In the genomic region with DNA sequence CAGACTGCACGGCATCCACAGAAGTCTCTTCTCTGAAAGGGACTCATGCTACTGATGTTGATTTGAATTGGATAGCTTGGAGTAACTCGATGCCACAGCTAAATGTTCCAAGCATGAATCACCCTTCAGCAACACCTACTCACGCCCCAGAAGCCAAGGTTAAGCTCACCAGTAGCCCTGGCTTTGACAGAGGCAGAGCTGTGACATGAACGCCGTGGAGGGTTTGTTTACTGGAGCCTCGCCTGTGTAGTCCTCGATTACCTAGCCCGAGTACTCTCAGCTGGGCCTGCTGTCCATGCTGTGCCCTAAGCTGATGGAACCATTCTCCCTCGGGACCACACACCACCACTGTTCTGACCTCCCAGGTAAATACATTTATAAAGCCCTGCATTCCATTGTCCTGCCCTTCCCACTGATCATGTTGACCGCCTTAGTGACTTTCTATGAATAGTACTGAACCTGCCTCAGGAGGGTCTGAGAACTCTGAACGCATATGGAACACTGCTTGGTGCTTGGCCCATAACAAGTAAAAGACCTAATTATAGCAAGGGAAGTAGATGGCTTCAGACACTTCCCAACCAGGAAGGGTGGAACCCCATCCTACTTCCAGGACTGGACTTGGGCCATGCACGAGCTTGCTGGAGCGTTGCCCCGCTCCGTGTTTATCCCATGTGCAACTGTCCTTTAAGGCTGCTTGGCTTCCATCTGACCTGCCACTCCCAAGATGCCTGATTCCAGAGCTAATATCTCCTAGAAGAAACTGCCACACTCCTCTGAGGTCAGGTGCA, we compare ENCODE assay signal across 8 mouse cellular contexts. TPM values are rescaled to one million over a fixed set of nuclear protein-coding genes. Genes with fewer than 3 reads are reported as not detected.
DNase-seq lines count a peak whose midpoint lies in the region; ATAC-seq lines count a peak whose summit lies in the region.

No protein-coding gene starts in this region.

- no peaks in the 10 kb centered on the region for H3K4me1 ChIP-seq in liver, embryonic 16.5 days (ENCODE audit: control insufficient read depth, low read depth, low read length)
- H3K4me1 ChIP-seq in liver, embryonic 12.5 days: no peaks in the 10 kb centered on the region
- H3K4me1 ChIP-seq in intestine, embryonic 15.5 days (replicated peaks): peaks cover 18% of the 10 kb centered on the region

- no peak overlapping the region for H3K4me2 ChIP-seq in liver, embryonic 16.5 days (ENCODE audit: low read depth, low read length)
- no peak overlapping the region for H3K4me2 ChIP-seq in liver, embryonic 12.5 days
- H3K4me2 ChIP-seq in intestine, embryonic 15.5 days (replicated peaks): no peak overlapping the region

- no peak overlapping the region for H3K27ac ChIP-seq in liver, embryonic 16.5 days (ENCODE audit: low read length)
- no peak overlapping the region for H3K27ac ChIP-seq in liver, embryonic 12.5 days
- peak overlapping the region; percentile 34; the same call in 1 of the 2 replicates for H3K27ac ChIP-seq in intestine, embryonic 15.5 days

- no peak overlapping the region for H3K9ac ChIP-seq in liver, embryonic 16.5 days (ENCODE audit: low read depth, low read length)
- H3K9ac ChIP-seq in liver, embryonic 12.5 days: no peak overlapping the region
- no peak overlapping the region for H3K9ac ChIP-seq in intestine, embryonic 15.5 days

- DNase-seq in gastrocnemius, postnatal 10 days: peak; percentile 75
- peak; percentile 93 for DNase-seq in lung, postnatal 36 days
- no peak for DNase-seq in layer of hippocampus, adult 8-10 months (ENCODE audit: low spot score in 2 of 2)
- no peak for DNase-seq in thymus, postnatal 10 days (ENCODE audit: low spot score in 2 of 2)
- DNase-seq in testis, postnatal 10 days (ENCODE audit: low spot score): no peak

- no peak overlapping the region for H3K4me3 ChIP-seq in liver, embryonic 16.5 days (ENCODE audit: low read depth, low read length)
- no peak overlapping the region for H3K4me3 ChIP-seq in liver, embryonic 12.5 days
- no peak overlapping the region for H3K4me3 ChIP-seq in intestine, embryonic 15.5 days (replicated peaks)

- no peaks in the 10 kb centered on the region for H3K9me3 ChIP-seq in liver, embryonic 16.5 days (replicated peaks; ENCODE audit: control insufficient read depth, low read length)
- H3K9me3 ChIP-seq in liver, embryonic 12.5 days (replicated peaks): no peaks in the 10 kb centered on the region
- no peaks in the 10 kb centered on the region for H3K9me3 ChIP-seq in intestine, embryonic 15.5 days

- peaks cover 16% of the 10 kb centered on the region for H3K36me3 ChIP-seq in liver, embryonic 16.5 days (ENCODE audit: control insufficient read depth, insufficient read depth)
- peaks cover 36% of the 10 kb centered on the region for H3K36me3 ChIP-seq in liver, embryonic 12.5 days
- H3K36me3 ChIP-seq in intestine, embryonic 15.5 days: peaks cover 9% of the 10 kb centered on the region

- H3K27me3 ChIP-seq in liver, embryonic 16.5 days (ENCODE audit: control insufficient read depth, insufficient read depth, low read depth, low read length): no peaks in the 10 kb centered on the region
- H3K27me3 ChIP-seq in liver, embryonic 12.5 days (replicated peaks): 0 out of 2 replicates have a peak, but pooled peaks cover 3% of the 10 kb centered on the region
- no peaks in the 10 kb centered on the region for H3K27me3 ChIP-seq in intestine, embryonic 15.5 days (replicated peaks)

- WGBS in liver, embryonic 16.5 days (ENCODE audit: insufficient replicate concordance): 61% methylated on average over 15 of the region's 15 CpGs
- WGBS in liver, embryonic 12.5 days (ENCODE audit: insufficient replicate concordance): 68% methylated on average over 15 of the region's 15 CpGs
- WGBS in intestine, embryonic 15.5 days: 41% methylated on average over 15 of the region's 15 CpGs

- ATAC-seq in liver, embryonic 16.5 days (ENCODE audit: low read depth): 0 out of 2 replicates have a peak, but pooled peaks have one; percentile 27
- ATAC-seq in liver, embryonic 12.5 days: no peak
- ATAC-seq in intestine, embryonic 15.5 days: peak; percentile 31; the same call in 1 of the 2 replicates

RNA-seq across cellular contexts. Expression of gene Bag5, which starts 7.7 kb away (rescaled TPM):
- polyA plus RNA-seq in liver, embryonic 16.5 days (2015; fragmentation: Nextera tagmentation; extraction: Ambion mirVana): 14.1 and 14.4 TPM in 2 replicates
- 28.4 and 28.5 TPM in 2 replicates for polyA plus RNA-seq in liver, embryonic 12.5 days (2016; fragmentation: Nextera tagmentation; extraction: Ambion mirVana)
- 10 to 100 TPM; 17.5 to 21.1 TPM for total RNA-seq in gastrocnemius, postnatal 10 days (2021)
- 46.7 and 48.7 TPM in 2 replicates for polyA plus RNA-seq in intestine, embryonic 15.5 days (2015; fragmentation: Nextera tagmentation; extraction: Ambion mirVana)
- 10 to 100 TPM; 47.1 to 50.7 (median 48.3) TPM for total RNA-seq in layer of hippocampus, adult 8-10 months (2022)

RNA-seq across cellular contexts. Expression of gene Apopt1, which starts 7.7 kb away (rescaled TPM):
- 17.5 TPM in 2 replicates for polyA plus RNA-seq in liver, embryonic 16.5 days (2015; fragmentation: Nextera tagmentation; extraction: Ambion mirVana)
- polyA plus RNA-seq in liver, embryonic 12.5 days (2016; fragmentation: Nextera tagmentation; extraction: Ambion mirVana): 36.3 and 36.5 TPM in 2 replicates
- total RNA-seq in gastrocnemius, postnatal 10 days (2021): 10 to 100 TPM; 34.7 to 39.5 TPM
- polyA plus RNA-seq in intestine, embryonic 15.5 days (2015; fragmentation: Nextera tagmentation; extraction: Ambion mirVana): 50.1 and 51.8 TPM in 2 replicates
- 10 to 100 TPM; 30.9 to 34.4 (median 33.7) TPM for total RNA-seq in layer of hippocampus, adult 8-10 months (2022)

RNA-seq across cellular contexts. Expression of gene Trmt61a, which starts 27.5 kb away (rescaled TPM):
- polyA plus RNA-seq in liver, embryonic 16.5 days (2015; fragmentation: Nextera tagmentation; extraction: Ambion mirVana): 3.7 and 4.6 TPM in 2 replicates
- 19.4 and 20.9 TPM in 2 replicates for polyA plus RNA-seq in liver, embryonic 12.5 days (2016; fragmentation: Nextera tagmentation; extraction: Ambion mirVana)
- total RNA-seq in gastrocnemius, postnatal 10 days (2021): 1 to 10 TPM; 3.8 to 5.4 TPM
- 12.6 and 16.4 TPM in 2 replicates for polyA plus RNA-seq in intestine, embryonic 15.5 days (2015; fragmentation: Nextera tagmentation; extraction: Ambion mirVana)
- 10 to 100 TPM; 15.0 to 22.3 (median 19.5) TPM for total RNA-seq in layer of hippocampus, adult 8-10 months (2022)

RNA-seq across cellular contexts. Expression of gene Ckb, which starts 33.2 kb away (rescaled TPM):
- polyA plus RNA-seq in liver, embryonic 16.5 days (2015; fragmentation: Nextera tagmentation; extraction: Ambion mirVana): 39.2 and 44.8 TPM in 2 replicates
- 54.1 and 54.6 TPM in 2 replicates for polyA plus RNA-seq in liver, embryonic 12.5 days (2016; fragmentation: Nextera tagmentation; extraction: Ambion mirVana)
- 10 to 100 TPM; 37.7 to 68.3 TPM for total RNA-seq in gastrocnemius, postnatal 10 days (2021)
- 765 and 774 TPM in 2 replicates for polyA plus RNA-seq in intestine, embryonic 15.5 days (2015; fragmentation: Nextera tagmentation; extraction: Ambion mirVana)
- 1,000 to 10,000 TPM; 1,127 to 1,400 (median 1,206) TPM for total RNA-seq in layer of hippocampus, adult 8-10 months (2022)

RNA-seq across cellular contexts. Expression of gene Klc1, which starts 53.3 kb away (rescaled TPM):
- polyA plus RNA-seq in liver, embryonic 16.5 days (2015; fragmentation: Nextera tagmentation; extraction: Ambion mirVana): 14.5 and 14.6 TPM in 2 replicates
- polyA plus RNA-seq in liver, embryonic 12.5 days (2016; fragmentation: Nextera tagmentation; extraction: Ambion mirVana): 35.6 TPM in 2 replicates
- 10 to 100 TPM; 81.0 to 96.2 TPM for total RNA-seq in gastrocnemius, postnatal 10 days (2021)
- 91.1 and 92.1 TPM in 2 replicates for polyA plus RNA-seq in intestine, embryonic 15.5 days (2015; fragmentation: Nextera tagmentation; extraction: Ambion mirVana)
- 100 to 1,000 TPM; 630 to 651 (median 634) TPM for total RNA-seq in layer of hippocampus, adult 8-10 months (2022)

Comparison
In these comparisons a context has a peak if more than half of its experiments do, and no peak if none do; other contexts are left out.
1. DNase-seq: peak in gastrocnemius, postnatal 10 days (single experiment) and lung, postnatal 36 days (single experiment); none in layer of hippocampus, adult 8-10 months (0 of 2), thymus, postnatal 10 days (0 of 2) and testis, postnatal 10 days (single experiment).